Mouse (Mus musculus) E14TG2a.4 (cell line): ENCODE results near the gene Rapgef3.

Source experiments
- CTCF ChIP-seq: conservative IDR thresholded peaks from 2 replicates; pipeline ENCODE4 v1.5.1; 2014; ENCODE audit warnings: low read length
- POU5F1 ChIP-seq: IDR thresholded peaks from 2 replicates; pipeline ENCODE4 v1.6.1; 2014; ENCODE audit warnings: low read length, borderline replicate concordance

DNA sequence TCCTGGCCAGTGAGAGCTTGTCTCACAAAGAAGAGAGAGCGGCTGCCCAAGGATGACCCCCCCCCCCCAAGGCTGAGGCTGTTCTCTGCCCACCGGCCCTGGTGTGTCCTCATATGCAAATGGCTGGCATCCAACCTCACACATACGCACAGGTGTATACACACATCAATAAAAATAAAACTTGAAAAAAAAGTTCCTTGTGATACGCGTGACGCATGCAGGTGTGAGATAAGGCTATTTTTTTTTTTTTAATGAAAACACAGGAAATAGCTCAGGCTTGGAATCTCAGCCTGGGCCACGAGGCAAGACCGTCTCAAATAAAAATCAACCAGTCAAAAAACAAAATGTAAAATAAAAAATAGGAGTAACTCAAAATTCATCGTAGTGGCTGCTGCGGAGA is 21.5 kb downstream of the Rapgef3 start:
- no peak for TF ChIP-seq CTCF
- no peak for TF ChIP-seq POU5F1
